Mouse (Mus musculus) bone marrow macrophage, adult 2 months (primary cell): ENCODE data around the gene Dock2. TPM values are rescaled to one million over a fixed set of nuclear protein-coding genes. Genes with fewer than 3 reads are reported as not detected.

Experiments used
- H3K27ac ChIP-seq: 2 replicates; pipeline ENCODE4 v1.5.1; 2012; ENCODE audit warnings: low read depth, low read length; ENCODE audit not compliant: insufficient read depth
- H3K4me1 ChIP-seq: 2 replicates; pipeline ENCODE4 v1.6.1; 2012; ENCODE audit warnings: low read length; ENCODE audit not compliant: control insufficient read depth, insufficient read depth
- H3K4me3 ChIP-seq: 2 replicates; pipeline ENCODE4 v1.5.1; 2012; ENCODE audit warnings: mild to moderate bottlenecking, low read length, moderate library complexity; ENCODE audit not compliant: insufficient read depth
- CTCF ChIP-seq: IDR thresholded peaks from 2 replicates; pipeline ENCODE4 v1.5.1; 2012; ENCODE audit warnings: low read depth, mild to moderate bottlenecking, low read length, moderate library complexity
- POLR2A ChIP-seq: IDR thresholded peaks from 2 replicates; pipeline ENCODE4 v1.6.1; 2012; ENCODE audit warnings: mild to moderate bottlenecking, low read depth, low read length, borderline replicate concordance
- polyA plus RNA-seq: library from polyadenylated mRNA; stranded (reverse); fragments of >200 nt; gene quantifications from 2 replicates; pipeline ENCODE4 v1.2.4, GENCODE M21; 2012; ENCODE audit not compliant: missing spikeins, insufficient read depth, insufficient read length

The Dock2 gene
- polyA plus RNA-seq, 1 experiment, result 104 TPM

GRCm38 (mm10) chr11:34194158-34194941, 589.3 kb downstream of the Dock2 start:
- Histone ChIP-seq H3K27ac (no peak overlapping the region), H3K4me1 (no peaks in the 10 kb centered on the region), H3K4me3 (no peak overlapping the region)
- TF ChIP-seq CTCF, result no peak

- H3K4me1 ChIP-seq, result no peaks in the 10 kb centered on the region
- TF ChIP-seq CTCF (no peak), POLR2A (no peak)
- H3K27ac ChIP-seq, result no peak overlapping the region
- no peak overlapping the region for H3K4me3 ChIP-seq
These were observed 590.0 kb downstream of the Dock2 start for GRCm38 (mm10) chr11:34193658-34194057.

GRCm38 (mm10) chr11:34184266-34184665, 599.4 kb downstream of the Dock2 start:
- Histone ChIP-seq H3K27ac (no peak overlapping the region), H3K4me3 (no peak overlapping the region), H3K4me1 (no peaks in the 10 kb centered on the region)
- no peak for TF ChIP-seq CTCF
- no peak for TF ChIP-seq POLR2A

GRCm38 (mm10) chr11:34181214-34182117, 602.2 kb downstream of the Dock2 start:
- Histone ChIP-seq H3K27ac (no peak overlapping the region), H3K4me3 (no peak overlapping the region), H3K4me1 (no peaks in the 10 kb centered on the region)
- TF ChIP-seq CTCF (no peak), POLR2A (no peak)

GRCm38 (mm10) chr11:34178752-34179151, 604.9 kb downstream of the Dock2 start:
- TF ChIP-seq CTCF, result no peak
- H3K27ac ChIP-seq, result no peak overlapping the region
- H3K4me1 ChIP-seq, result no peaks in the 10 kb centered on the region
- no peak overlapping the region for H3K4me3 ChIP-seq

Other genes with a start within 250 kb of the Dock2 start
- gene Spdl1, start 49.7 kb upstream of the Dock2 start, polyA plus RNA-seq, result 11.4 and 15.7 TPM in 2 replicates